Mouse (Mus musculus) cerebellum, adult 9-10 months (tissue): Measurements from ENCODE around the gene Cln6.
A peak's percentile ranks its signal among the peaks of the same experiment; 100 is the strongest.
"Not testable (repeated sequence)": the region's sequence is repeated elsewhere in the genome, so short reads cannot be mapped to it uniquely, and the experiment has no call there.

Experiments
- DNase-seq: peaks from one replicate; pipeline ENCODE4 v3.0.0; 2022

The Cln6 gene

GRCm38 (mm10) chr9:62838506-62839171, at the start of gene Cln6:
Gene Cln6, plus strand, starts transcription at chr9:62838785.
- peak; percentile 83 for DNase-seq

DNA sequence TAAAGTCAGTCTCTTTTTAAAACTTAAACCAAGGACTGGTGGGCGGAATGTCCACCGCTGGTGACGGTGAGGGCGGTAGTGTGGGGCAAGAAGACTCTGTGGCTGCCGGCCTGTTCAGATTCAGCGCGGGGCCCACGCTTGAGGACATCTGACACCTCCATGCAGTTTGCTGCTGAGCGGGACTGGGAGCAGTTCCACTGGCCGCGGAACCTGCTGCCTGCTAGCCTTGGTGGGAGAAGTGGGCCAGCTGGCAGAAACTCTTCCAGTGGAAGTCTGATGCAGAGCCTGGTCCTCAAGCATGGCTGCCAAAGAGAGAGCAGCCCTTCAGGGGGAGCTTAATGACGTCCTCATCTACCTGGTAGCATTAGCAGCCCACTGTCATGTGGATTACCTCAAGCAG, 48.7 kb upstream of the Cln6 start:
- DNase-seq, result no peak

- DNase-seq, result not testable (repeated sequence)
Observed at GRCm38 (mm10) chr9:62799218-62799617, 39.4 kb upstream of the Cln6 start.

DNA sequence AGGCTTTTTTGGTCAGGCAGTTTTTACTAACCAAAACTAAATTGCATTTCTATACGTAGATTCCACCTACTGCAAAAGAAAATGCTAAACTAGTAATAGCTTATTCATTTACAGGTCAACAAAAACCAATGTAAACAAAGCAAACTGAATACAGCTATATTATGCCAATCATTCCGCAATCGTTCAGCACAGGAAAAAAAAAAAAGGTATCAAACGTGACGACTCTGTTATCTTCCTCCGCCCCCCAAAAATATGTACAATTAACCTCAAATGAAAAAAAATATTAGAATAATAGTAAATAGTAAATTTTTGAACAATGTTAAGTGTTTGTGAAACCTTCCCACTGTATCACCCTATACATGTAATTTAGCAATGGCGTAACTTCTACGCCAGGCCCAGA, 28.5 kb upstream of the Cln6 start:
- DNase-seq, result no peak

DNA sequence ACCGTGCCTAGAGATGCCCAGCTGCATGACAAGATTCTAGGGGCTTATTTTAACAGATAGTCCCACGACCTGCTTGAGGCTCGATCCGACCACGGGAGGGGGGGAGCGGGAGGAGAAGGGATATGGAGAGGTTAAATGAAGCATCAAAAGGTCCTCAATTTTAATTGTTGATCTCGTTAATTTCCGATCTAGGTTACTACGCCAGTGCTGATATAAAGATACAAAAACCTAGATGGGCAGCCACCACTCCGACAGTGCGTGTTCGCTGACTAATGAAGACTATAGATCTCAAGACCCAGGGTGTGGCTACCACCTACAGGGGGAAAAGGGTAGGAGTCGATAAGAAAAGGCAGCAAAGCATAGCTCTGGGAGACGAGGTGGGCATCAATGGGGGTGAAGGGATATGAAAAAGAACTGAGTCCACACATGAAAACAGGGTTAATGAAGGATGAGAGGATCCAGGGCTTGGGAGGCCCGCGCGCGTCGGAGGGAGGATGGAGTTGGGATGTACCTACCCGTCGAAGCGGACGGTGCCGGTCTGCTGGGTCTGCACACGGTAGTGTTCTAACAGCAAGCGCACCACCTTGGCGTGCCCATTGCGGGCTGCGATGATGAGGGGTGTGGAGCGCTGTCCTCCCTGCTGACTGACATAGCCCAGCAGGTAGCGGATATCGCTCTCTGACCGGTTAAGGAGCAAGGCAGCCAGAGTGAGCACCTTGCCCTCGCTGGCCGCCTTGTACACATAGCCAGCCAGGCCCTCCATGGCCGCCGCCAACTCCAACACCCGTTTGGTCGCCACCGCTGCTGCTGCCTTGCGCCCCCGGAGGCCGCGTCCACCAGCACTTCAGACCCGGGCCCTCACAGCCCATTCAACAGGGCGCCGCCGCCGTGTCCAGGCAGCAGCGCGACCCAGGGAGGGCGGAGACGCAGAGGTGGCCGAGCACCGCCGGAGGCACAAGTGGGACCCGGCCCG, 27.8 kb upstream of the Cln6 start:
- no peak for DNase-seq

DNA sequence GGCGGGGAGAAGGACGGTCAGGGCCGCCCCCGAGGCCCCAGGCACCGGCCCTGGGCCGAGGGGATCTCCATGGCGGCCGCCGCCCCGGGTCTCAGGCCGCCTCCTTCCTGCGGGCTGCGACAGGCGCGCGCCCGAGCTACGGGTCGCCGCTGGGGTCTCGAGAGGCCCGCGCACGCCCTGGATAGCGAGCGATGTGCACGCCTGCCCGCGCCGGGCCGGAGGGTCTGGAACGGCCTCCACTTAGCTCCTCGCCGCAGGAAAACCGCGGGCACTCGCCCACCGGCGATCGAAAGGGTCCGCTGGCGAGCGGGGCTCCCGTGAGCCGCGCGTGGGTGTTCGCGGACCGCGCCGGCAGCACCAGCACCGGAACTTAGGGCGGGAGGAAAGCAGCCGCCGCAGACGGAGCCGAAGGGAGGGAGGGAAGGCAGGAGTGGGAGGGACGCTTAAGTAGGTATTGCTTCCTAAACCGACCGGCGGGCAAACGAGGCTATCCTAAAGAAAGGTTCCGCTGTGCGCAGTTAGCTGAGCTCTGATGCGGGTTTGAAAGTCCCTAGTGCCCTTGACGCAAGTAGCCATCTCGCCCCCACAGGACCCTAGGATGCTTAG, 27.0 kb upstream of the Cln6 start, which contains the start of gene Fem1b:
TSS of gene Fem1b (minus strand) at position 419 of the 606 bp plus-strand sequence.
- DNase-seq, result peak; percentile 91

DNA sequence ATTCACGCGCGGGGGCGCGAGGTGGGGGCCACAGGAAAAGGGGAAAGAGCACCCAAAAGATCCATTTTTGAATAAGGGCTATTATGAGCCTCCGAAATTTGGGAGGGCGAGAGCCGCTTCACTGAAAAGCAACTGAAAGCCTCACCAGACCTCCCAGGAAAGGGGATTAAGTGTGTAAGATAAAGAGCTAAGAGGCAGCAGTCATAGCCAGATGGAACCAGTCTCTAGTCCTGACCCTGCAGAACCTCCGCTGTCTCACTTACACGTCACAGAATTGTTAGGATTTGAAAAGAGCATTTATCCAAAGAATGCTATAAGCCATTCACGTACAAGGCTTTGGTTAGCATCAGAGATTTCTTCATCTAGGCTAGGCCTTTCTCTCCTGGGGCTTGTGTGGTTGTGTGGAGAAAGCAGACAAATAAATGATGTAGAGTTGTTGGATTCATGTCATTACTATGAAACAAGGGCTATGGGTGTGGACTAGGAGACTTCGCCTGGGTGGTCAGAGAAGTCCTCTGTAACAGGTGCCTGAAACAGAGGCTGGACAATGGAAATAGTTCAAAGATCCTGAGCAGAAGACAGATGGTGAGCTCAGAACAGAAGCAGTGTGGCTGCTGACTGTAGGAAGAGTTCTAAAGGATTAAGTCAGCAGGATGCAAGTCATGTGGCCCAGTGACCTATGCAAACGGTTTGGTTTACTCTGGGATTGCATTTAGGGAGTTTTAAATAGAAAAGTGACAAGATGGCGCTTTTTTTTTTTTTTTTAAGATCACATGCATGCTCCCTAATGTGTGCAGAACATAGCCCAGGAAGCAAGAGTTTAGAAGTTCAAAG, 26.2 kb upstream of the Cln6 start:
- peak; percentile 48 for DNase-seq

GRCm38 (mm10) chr9:62814751-62815150, 23.8 kb upstream of the Cln6 start:
- DNase-seq, result no peak

DNA sequence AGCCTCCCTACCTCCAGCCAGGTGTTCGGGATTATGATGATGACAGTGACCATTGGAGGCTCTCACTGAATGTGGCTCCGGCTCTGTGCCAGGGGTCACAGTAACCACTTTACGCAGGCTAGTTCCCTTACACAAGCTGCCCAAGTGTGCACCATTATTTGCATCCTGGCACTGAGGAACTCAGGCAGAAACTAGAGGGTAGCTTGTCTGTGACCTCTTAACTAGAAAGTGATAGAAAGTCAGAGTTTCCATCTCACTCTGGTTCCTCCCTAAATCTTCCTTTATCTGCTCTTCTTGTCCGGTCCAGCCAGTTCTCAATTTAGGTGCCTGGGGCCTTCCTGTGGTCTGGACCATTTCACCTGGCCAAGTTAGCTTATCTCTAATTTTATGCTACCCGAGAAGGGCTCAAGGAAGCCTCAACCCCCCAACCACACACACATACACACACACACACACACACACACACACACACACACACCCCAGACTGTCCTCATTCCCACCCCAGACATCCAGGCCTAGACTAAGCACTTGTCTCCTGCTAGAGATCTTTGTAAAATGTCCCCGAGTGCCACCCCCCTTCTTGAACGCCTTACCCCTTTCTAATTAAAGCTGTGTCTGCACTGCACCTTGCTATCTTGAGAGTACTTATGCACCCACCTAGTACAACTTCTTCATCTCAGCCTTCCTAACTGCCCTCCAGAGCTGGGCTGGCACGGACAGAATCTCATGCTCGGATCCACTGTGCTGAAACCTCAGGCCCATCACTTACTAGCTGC, 22.1 kb upstream of the Cln6 start:
- DNase-seq, result no peak

- DNase-seq, result no peak
Observed at GRCm38 (mm10) chr9:62817099-62817571, 21.4 kb upstream of the Cln6 start.

GRCm38 (mm10) chr9:62817828-62818614, 20.6 kb upstream of the Cln6 start:
- no peak for DNase-seq

DNA sequence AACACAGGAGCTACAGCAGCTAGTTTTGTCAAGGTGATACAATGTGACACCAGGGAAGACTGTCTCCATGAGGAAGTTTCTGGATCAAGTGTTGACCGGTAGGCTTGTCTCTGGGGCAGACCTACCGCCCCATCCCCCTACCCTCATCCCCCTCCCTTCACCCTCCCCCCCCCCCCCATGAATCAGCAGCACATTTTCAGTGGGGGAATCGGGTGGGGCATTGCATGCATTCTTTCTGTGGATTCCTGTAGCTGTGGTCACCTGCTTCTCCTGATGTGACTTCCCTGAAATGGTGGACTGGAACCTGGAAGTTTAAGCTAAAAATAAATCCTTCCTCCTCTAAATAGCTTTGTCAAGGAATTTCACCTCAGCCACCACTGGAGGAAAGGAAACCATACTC, 19.1 kb upstream of the Cln6 start:
- DNase-seq, result no peak

DNA sequence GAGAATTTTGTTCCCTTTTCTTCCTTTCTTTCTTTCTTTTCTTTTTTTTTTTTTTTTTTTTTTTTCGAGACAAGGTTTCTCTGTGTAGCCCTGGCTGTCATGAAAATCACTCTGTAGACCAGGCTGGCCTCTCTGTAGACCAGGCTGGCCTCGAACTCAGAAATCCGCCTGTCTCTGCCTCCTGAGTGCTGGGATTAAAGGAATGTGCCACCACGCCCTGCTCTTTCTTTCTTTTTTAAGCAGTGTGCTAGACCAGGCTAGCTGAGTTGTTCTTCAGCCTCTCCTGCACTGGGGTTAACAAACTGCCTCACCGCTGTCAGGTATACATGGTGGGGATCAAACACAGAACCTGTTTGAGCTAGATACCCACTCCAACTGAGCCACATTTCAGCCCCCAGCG, 18.7 kb upstream of the Cln6 start:
- DNase-seq, result not testable (repeated sequence)

- no peak for DNase-seq
Observed at GRCm38 (mm10) chr9:62820829-62821228, 17.8 kb upstream of the Cln6 start.

GRCm38 (mm10) chr9:62821811-62822210, 16.8 kb upstream of the Cln6 start:
- no peak for DNase-seq

- no peak for DNase-seq
Observed at GRCm38 (mm10) chr9:62825791-62826393, 12.7 kb upstream of the Cln6 start.

GRCm38 (mm10) chr9:62826456-62826855, 12.1 kb upstream of the Cln6 start:
- no peak for DNase-seq

- peak; percentile 73 for DNase-seq
Observed at GRCm38 (mm10) chr9:62827939-62828652, 10.5 kb upstream of the Cln6 start.

DNA sequence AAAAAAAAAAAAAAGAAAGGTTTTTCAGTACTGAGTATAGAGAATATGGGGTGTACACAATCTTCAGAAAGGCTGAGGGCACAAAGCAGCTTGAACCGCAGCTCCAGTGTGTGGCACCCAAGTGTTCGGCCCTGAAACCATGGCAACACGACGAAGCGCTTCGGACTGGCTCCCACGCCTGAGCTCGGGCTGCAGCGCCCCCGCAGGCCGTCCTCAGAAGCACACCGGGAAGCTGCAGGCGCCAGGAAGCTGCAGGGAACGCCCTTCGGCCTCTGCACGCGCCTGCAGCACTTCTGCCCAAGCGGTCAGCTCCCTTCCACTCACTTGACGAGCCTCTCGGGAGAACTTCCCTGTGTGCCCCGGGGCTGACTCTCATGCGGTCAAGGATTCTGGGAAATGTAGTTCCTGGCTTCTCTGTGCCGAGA, 9.9 kb upstream of the Cln6 start:
- peak; percentile 94 for DNase-seq

- no peak for DNase-seq
Observed at GRCm38 (mm10) chr9:62829877-62830276, 8.7 kb upstream of the Cln6 start.
